Mouse (Mus musculus): ENCODE measurements around the gene Bphl.

DNA sequence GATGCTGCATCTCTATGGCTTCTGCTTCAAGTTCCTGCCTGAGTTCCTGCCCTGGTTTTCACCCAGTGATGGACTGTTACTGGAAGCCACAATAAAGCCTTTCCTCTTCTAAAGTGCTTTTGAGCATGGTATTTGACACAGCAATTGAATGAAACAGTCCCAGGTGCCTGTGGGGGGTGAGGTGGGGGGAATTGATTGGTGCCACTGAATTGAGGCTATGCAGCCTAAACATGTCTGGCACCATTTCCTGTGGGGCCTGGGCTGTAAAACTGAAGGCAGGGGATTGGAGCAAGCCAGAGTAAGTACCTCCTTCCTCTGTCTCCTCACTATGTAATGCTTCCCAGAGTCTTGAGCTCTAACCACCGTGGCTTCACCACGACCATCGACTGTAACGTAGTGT, 77.3 kb downstream of the Bphl start:
- no peak for TF ChIP-seq CTCF (IDR thresholded peaks at IDR 0.05; ENCODE audit: borderline replicate concordance, extremely low read depth, insufficient read depth, insufficient read length)
- TF ChIP-seq POLR2A (IDR thresholded peaks at IDR 0.05; ENCODE audit: borderline replicate concordance, extremely low read depth, insufficient read depth, insufficient read length, poor library complexity, severe bottlenecking) = no peak

Data from brain, embryonic 14.5 days (tissue).